Mouse (Mus musculus): ENCODE results near the gene Gid8.
"Not testable (repeated sequence)": the region's sequence is repeated elsewhere in the genome, so short reads cannot be mapped to it uniquely, and the experiment has no call there.

The Gid8 gene

DNA sequence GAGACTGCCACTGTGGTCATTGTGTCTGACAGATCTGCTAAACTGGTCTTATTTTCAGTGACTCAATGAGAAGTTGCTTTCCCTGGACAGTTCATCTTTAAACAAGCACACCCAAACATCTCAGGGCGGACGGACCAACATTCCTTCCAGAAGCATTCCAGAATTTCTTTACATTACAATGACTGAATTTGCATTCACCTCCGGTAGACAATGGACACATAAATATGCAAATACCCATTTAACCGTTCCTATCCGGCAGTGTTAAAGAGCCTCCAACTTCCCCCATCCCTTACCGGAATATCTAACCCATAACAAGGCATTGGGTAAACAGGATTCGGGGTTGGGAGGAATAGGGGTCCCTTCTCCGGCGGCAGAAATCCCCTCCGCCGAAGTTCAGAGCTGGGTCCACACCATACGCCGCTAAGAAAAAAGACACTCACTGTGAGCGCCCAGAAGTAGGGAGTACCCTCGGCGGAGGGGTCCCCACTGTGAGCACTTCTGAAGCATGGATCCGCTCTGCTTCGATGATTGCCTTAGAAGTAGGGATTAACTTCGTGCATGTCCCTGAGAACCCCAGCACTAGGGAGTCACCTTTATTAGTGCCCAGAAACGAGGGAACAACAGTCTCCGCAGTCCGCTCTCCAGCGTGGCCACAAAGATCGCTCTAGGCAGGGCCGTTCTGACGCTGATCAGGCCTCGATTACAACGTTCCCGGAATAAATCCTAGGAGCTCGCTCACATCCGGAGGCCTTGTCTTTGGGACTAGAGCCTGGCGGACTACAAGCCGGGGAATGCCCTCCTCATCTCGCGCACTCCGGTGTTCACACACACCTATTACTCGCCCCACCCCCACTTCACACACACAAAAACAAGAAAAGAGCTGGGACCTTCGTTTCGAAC is 644 bp upstream of the Gid8 start:
- peak; percentile 31; the same call in 1 of the 2 replicates for ATAC-seq (ENCODE audit: insufficient number of reproducible peaks, low FRiP score, low TSS enrichment)

DNA sequence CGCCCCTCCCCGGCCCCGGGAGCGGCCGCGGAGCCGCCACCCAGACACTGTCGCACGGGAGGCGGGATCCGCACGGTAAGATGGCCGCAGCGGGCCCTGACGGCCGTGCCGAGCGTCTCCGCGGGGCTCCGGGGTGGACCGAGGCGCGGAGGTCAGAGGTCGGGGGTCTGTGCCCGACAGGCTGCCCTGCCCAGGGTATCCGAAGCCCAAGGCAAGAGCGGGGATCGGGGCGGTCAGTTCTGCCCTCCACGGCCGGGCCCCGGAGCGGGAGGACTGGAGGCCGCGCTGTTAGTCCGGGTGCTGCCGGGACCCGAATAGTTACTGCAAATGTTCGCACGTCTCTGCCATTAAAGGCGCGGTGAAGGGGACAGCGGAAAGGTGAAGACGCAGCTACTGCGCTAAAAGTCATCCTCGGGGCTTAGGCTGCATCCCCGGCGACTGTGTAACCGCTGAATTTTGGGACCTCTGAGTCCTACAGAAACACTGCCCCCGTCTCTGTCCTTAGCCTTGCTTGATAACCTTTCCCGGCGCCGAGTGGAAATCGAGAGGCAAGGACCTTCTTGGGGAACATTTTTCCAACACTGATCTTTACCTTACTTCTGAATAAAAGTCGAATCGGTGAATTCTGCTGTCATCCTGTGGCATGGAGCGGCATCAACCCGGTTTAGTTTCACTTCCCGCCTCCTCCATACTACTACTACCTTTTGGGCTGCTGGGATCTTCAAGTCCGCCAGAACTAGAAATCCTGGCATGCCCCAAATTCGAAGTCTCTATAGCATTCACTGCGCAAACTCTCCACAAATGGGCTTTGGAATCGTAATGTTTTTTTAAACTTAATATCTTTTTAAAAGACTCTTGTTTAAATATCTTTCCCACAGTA is 599 bp downstream of the Gid8 start:
- peak; percentile 41 for ATAC-seq (ENCODE audit: insufficient number of reproducible peaks, low FRiP score, low TSS enrichment)

DNA sequence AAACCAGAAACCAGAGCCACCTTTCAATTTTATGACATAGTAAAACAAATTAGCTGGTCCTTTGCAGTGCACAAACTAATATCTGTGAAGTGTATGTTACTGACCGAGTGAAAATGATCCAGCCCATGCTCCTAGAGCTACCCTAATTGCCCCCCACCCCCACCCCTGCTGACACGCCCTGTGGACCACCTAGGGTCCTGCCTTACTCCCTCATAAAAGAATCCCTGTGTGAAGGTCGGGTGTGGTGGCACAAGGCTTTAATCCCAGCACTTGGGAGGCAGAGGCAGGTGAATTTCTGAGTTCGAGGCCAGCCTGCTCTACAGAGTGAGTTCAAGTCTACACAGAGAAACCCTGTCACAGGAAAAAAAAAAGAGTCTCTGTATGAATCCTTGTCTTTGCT is 1.6 kb downstream of the Gid8 start:
- ATAC-seq (ENCODE audit: insufficient number of reproducible peaks, low FRiP score, low TSS enrichment), result no peak

DNA sequence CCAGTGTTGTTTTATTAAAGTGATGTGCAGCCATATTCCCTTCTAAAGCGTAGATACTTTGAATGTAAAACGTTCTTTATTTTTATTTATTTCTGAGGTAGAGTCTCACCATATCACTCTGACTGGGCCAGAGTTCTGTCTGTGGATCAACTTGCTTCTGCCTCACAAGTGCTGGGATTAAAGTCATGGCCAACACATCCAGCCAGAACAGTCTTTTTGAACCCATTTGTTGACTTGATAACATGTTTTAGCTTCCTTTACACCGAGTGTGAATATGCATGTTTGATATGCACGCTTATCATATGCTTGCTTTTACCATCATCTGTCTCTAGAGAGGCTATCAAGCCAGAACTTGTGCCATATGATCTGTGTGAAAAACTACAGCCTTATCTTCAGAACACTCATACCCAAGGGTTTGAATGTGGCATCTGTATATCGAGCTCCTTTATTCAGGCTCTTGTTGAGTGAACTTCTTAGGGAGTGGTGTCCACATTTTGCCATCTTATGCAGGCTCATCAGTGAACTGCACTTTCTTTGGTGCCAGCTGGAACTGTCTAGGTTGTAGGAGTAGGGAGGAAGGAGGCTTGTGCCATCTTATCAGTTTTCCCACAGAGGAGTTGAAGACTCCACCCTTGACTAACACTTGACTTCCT is 2.2 kb downstream of the Gid8 start:
- no peak for ATAC-seq (ENCODE audit: insufficient number of reproducible peaks, low FRiP score, low TSS enrichment)

DNA sequence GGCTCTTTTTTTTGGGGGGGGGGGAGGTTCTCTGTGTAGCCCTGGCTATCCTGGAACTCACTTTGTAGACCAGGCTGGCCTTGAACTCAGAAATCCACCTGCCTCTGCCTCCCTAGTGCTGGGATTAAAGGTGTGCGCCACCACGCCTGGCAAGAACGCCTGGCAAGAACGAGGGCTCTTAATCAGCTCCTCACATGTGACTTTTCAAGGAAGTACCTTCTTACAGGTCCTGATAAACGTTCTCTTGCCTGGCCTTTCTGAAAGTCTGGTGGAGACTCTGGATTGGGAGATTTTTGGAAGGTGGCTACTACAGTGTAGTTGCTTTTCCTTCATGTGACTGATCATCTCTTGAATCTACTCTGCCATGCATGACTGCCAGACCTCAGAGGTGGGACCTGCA is 12.8 kb downstream of the Gid8 start:
- ATAC-seq (ENCODE audit: insufficient number of reproducible peaks, low FRiP score, low TSS enrichment), result not testable (repeated sequence)

DNA sequence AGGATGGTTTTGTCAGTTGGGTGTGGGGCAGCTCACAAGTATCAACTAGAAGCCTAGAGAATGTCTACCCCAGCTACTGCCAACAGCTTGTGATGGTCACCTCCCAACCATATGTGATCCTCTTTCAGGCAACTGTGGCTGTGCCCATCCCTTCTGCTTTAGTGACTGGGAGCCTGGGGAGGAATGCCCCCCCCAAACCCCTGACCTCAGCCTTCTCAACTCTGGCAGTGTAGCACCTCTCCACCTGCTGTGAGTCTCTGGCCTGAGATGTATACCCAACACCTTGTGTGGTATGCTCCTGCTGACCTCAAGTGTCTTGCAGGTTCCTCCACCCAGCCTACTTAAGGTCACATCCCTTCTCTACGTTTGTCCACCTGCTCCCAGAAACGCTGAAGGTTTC is 13.9 kb downstream of the Gid8 start:
- ATAC-seq (ENCODE audit: insufficient number of reproducible peaks, low FRiP score, low TSS enrichment), result no peak

DNA sequence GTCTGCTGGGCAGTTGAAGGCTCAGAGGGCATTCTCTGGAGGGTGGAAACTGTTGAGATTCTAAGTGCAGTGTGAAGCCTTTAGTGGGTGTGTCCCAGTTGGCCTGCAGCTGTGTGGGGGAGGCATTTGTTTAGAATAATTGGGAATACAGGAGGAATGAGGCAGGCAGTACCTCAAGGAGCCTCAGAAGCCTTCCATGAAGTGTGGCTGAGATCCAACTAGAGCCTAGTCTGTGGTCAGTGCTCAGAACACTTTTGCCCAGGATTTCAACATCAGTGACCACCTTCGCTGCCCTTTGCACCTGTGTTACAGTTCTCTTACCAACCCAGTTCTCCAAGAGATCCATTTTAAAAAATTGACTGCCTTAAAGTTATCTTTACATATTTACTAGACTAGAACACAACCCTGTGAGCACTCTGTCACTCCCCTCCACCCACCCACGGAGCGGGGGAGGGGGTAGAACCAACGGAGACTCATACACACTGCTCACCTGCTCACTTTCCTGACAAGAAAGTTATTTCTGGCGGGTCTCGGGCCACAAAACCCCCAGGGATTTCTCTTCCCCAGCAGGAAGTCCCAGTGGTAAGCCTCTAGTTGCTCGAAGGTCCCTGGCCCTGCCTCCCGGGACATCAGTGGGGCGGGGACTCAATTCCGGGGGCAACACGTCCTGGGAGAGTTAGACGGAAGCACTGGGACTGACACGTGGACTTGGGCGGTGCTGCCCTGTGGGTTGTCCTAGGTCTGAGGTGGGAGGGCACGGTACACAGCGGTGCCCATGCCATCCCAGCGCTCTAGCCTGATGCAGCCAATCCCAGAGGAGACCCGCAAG is 14.9 kb downstream of the Gid8 start, which contains the start of gene Slc17a9:
Slc17a9 (plus strand) TSS at position 679 of the 829 bp plus-strand sequence.
- ATAC-seq (ENCODE audit: insufficient number of reproducible peaks, low FRiP score, low TSS enrichment), result no peak

DNA sequence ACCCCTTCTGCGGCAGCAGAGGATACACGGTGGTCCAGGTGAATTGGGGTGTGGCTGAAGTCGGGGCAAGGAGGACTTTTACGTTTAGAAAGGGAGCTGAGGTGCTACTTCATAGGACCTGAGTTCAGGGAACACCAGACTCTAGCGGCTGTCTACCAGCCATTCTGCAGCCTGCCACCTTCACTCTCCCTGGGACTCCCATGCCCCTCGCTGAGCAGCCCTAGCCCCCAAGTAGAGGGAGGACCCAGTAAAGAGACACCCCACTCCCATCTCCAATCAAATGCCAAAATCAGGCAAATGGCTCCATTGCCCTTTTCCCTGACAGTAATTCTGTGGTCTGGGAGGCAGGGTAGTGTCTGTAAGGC is 15.5 kb downstream of the Gid8 start:
- ATAC-seq (ENCODE audit: insufficient number of reproducible peaks, low FRiP score, low TSS enrichment), result no peak

DNA sequence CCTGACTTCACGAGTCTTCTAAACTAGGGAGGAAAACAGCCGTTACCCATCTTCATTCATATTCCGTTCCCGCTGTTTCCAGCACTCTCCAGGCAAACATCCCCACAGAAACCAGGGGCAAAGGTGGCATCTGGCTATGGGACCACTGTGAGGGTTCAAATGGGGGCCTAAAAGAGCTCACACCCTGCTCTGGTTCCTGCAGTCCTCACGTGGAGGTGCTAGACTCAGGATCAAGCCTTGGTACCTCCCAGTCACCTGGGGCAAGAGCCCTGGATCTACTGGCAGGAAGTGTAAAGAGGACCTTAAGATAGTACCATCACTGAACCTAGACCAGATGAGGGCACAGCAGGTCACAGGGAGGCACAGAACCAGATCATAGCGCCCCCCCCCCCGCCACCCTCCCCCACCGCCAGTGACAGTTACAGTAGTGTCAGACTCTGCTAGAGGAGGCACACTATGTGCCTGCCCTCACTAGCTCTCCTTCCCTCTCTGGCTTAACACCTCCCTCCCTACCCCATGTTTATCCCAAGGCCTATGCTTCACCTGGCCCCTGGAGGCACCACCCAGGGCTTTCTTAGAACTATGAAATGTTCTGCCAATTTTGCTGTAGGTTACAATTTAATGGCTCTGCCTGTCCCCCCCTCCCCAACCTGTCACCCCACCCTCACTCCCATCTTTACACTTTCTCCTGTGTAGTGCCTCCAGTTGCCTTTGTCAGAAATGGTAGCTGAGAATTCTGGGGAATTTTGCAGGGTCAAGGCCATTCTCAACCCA is 16.1 kb downstream of the Gid8 start:
- no peak for ATAC-seq (ENCODE audit: insufficient number of reproducible peaks, low FRiP score, low TSS enrichment)

DNA sequence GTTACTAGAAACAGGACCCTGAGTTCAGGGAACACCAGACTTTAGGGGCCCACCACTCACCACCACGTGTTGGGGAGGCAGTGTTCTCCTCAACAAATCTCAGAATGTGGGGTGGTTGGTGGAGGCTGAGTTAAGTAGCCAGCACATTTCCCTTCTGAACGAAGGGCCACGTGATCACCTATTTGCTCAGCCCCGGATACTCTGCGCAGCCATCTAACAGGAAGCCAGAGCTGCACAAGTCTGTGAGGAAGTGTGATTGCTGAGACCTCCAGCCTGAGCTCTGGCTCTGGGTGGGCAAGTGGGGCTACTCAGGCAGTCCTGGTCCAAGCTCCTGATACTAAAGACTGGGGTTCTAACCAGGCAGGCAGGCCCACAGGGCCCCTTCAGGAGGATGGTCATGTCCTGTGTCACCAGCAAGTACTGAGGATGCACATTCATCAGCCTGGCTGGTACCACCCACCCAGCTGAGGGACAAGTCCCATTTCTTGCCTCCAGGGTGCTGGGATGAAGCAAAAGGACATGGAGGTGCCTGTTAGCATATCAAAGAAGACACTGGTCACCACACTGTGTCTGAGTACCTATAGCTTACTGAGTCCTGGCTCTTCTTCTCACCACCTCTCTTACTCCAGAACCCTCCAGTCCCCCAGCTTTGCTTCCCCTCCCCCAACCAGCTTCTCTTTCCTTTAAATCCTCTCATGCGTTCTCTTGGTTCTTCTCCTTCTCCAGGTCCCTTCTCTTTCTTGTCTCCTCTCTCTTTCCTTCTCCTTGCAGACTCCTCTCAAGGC is 16.9 kb downstream of the Gid8 start:
- ATAC-seq (ENCODE audit: insufficient number of reproducible peaks, low FRiP score, low TSS enrichment), result no peak

DNA sequence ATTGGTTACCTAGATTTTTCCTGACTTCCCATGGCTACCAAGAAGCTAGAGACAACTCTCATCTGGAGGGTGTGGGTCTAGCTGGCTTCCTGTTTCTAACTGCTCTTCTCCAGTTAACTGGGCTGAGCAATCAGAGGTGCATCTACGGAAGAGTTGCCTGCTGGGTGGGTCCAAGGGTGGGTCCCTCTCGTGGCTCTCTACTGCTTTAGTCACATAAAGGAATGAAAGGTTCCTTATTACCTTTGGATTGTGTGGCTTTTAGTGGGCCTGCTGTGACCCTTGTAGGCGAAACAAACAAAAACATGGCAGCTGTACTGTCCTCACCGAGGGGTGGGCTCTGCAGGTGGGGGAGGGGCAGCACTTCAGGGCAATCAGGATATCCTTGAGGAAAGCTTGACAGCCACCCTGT is 17.7 kb downstream of the Gid8 start:
- no peak for ATAC-seq (ENCODE audit: insufficient number of reproducible peaks, low FRiP score, low TSS enrichment)

DNA sequence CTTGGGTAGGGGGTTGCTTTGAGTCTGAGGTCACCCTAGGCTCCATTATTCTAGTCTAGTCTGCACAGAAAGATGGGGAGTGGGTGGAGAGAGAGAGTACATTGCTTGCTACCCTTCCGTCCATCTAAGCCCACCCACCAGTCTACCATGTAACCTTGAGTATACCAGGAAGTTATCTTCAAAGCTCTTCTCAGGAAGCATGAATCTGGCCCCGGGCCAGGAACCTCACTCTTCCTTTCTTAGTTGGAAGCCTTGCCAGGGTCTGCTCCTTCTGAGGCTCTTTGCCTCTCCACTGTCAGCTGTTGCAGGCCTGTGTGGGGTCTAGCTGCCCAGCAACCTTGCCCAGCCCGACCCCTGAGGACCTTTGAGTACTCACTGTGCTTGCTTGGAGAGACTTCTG is 21.1 kb downstream of the Gid8 start:
- ATAC-seq (ENCODE audit: insufficient number of reproducible peaks, low FRiP score, low TSS enrichment), result no peak

DNA sequence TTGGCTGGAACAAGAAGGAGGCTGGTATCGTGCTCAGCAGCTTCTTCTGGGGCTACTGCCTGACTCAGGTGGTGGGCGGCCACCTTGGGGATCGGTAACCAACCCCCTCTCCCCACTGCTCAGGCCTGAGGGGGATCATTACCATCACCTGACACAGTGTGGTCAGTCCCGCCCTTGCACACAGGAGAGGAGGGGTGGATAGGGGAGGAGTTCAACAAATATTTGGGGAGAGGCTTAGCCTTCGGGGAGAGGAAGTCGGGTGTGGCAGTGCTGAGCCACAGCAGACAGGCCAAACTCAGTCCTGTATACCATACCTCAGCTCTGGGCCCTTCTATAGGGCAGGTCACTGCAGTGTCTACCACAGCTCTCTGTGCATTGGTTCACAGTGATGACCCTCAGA is 22.1 kb downstream of the Gid8 start:
- ATAC-seq (ENCODE audit: insufficient number of reproducible peaks, low FRiP score, low TSS enrichment), result no peak

DNA sequence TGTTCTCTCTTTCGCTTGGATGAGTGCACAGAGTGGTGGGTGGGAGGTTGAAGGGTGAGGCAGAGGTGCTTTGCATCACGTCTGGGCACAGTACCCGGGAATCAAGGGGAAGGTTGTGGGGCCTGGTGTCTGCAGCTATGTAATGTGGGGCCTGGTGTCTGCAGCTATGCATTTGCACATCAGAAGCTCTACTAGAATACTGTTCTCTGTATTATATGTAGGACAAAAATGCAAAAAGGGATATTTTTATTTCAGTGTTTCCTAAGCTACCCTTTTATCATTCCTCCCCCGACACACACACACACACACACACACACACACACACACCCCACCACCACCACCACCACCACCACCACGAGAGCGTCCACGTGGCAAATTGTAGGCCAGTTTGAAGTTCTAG is 25.3 kb downstream of the Gid8 start:
- ATAC-seq (ENCODE audit: insufficient number of reproducible peaks, low FRiP score, low TSS enrichment), result no peak

DNA sequence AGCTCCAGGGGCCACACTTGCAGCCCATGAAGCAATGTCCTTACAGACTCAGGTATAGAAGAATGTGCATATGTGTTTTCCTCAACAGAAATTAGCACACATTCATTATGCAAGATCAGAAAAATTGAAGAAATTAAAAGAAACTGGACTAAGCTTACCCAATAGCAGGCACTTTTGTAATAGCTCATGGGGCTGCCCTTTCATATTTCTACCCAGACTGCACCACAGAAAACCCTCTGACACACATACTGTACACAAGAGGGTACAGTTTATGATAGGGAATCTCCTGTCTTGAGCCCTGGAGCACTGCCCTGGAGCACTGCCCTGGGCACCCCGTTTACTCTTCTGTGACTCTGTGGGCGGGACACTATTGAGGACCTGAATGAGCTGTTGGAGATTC is 28.1 kb downstream of the Gid8 start:
- no peak for ATAC-seq (ENCODE audit: insufficient number of reproducible peaks, low FRiP score, low TSS enrichment)

DNA sequence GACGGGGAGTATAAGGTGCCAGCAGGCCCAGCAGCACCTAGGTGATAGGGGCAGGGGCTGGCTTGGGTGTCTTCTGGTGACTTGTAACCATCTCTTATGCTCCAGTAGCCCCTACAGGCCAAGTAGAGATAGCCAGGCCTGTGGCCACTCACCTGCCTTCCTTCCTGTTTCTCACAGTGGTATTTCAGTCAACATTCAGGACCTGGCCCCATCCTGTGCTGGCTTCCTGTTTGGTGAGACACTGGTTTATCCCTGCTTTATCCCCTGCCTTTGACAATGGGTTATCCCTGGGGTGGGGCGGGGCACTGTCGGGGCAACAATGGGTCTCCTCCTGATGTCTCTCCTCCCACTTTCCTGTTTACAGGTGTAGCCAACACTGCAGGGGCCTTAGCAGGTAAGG is 30.4 kb downstream of the Gid8 start:
- ATAC-seq (ENCODE audit: insufficient number of reproducible peaks, low FRiP score, low TSS enrichment), result no peak

DNA sequence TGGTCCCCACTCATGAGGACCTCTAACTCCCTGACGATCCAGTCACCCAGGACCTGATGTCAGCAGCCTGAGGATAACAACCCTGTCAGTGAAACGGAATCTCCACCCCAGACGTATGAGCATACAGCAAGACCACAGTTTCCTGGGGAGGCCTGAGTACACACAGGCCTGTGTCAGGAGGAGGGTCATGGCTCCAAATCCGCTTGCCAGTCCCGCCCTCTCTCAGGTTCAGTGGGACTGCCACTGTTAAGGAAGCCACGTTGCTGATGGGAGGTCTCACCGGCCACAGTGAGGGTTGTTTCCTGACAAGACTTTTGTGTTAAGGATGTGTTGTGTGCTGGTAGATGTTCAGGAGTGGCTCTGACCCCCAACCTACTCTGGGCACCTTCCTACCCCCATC is 31.5 kb downstream of the Gid8 start:
- ATAC-seq (ENCODE audit: insufficient number of reproducible peaks, low FRiP score, low TSS enrichment), result no peak

DNA sequence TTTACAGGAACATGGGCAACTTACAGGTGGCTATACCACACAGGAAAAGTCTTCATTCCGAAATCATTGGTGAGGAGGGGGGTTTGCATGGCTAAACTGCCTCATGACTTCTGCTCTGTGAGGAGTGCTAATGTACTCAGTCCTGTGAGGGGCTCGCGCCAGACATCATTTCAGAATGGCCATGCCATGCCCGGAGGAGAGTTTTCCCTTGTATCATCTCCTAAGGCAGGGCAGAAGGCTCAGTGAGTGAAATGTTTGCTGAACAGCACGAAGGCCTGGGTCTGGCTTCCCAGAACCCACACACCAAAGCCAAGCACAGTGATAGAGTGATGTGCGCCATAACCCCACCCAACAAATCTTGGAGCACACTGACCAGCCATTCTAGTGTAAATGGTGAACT is 32.9 kb downstream of the Gid8 start:
- ATAC-seq (ENCODE audit: insufficient number of reproducible peaks, low FRiP score, low TSS enrichment), result no peak

DNA sequence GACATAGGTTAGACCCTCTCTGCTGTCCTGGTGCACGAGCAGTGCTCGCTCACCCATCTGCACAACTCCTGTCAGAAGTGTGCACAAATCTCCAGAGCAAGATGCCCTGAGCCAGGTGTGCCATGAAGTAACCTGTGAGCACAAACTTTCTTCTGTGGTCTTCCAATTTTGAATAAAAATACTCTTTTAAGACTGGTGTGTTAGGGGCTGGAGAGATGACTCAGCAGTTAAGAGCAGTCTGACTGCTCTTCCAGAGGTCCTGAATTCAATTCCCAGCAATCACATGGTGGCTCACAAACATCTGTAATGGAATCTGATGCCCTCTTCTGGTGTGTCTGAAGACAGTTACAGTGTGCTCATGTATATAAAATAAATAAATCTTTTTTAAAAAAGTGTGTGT is 33.4 kb downstream of the Gid8 start:
- no peak for ATAC-seq (ENCODE audit: insufficient number of reproducible peaks, low FRiP score, low TSS enrichment)
